Mouse (Mus musculus): ENCODE data around the gene Grik4. TPM values are rescaled to one million over a fixed set of nuclear protein-coding genes. Genes with fewer than 3 reads are reported as not detected.

The Grik4 gene
- total RNA-seq, 2 experiments from 2014 or later, result 17.7 to 18.3 TPM

- no peak for TF ChIP-seq CTCF (IDR thresholded peaks at IDR 0.05)
- H3K4me3 ChIP-seq, result no peak overlapping the region
- intact Hi-C loops (cut with DNase I), result no loop called here
- H3K27ac ChIP-seq, result no peak overlapping the region
- DNase-seq (ENCODE audit: extremely low spot score in 1 of 2, low spot score in 2 of 2), result no peak
Measured at GRCm38 (mm10) chr9:42513159-42513558, 431.1 kb downstream of the Grik4 start.

- intact Hi-C loops (cut with DNase I), result no loop called here
- no peak for TF ChIP-seq CTCF (IDR thresholded peaks at IDR 0.05)
Measured at GRCm38 (mm10) chr9:42512312-42512711, 432.0 kb downstream of the Grik4 start.

GRCm38 (mm10) chr9:42508235-42508634 lies 436.1 kb downstream of the Grik4 start:
- Histone ChIP-seq H3K4me3 (no peak overlapping the region), H3K27ac (no peak overlapping the region)
- DNase-seq (ENCODE audit: extremely low spot score in 1 of 2, low spot score in 2 of 2), result no peak
- intact Hi-C loops (cut with DNase I), result no loop called here
- TF ChIP-seq CTCF (IDR thresholded peaks at IDR 0.05), result no peak

More at GRCm38 (mm10) chr9:42512312-42512711, 432.0 kb downstream of the Grik4 start:
- no peak for DNase-seq (ENCODE audit: extremely low spot score in 1 of 2, low spot score in 2 of 2)
- H3K4me3 ChIP-seq, result no peak overlapping the region
- H3K27ac ChIP-seq, result no peak overlapping the region

- no peak for DNase-seq (ENCODE audit: extremely low spot score in 1 of 2, low spot score in 2 of 2)
- no peak for TF ChIP-seq CTCF (IDR thresholded peaks at IDR 0.05)
- no peak within 1 kb of the TSS for H3K4me3 ChIP-seq
- H3K27ac ChIP-seq, result no peak within 1 kb of the TSS
- intact Hi-C loops (cut with DNase I), result no loop called here
Measured at GRCm38 (mm10) chr9:42507709-42508108, 436.6 kb downstream of the Grik4 start, which contains the start of gene Tbcel. Tbcel (minus strand) TSS chr9:42507809.

- no peak for DNase-seq (ENCODE audit: extremely low spot score in 1 of 2, low spot score in 2 of 2)
- intact Hi-C loops (cut with DNase I), result no loop called here
- TF ChIP-seq CTCF (IDR thresholded peaks at IDR 0.05), result no peak
- H3K27ac ChIP-seq, result no peak overlapping the region
- no peak overlapping the region for H3K4me3 ChIP-seq
Measured at GRCm38 (mm10) chr9:42507022-42507421, 437.3 kb downstream of the Grik4 start.

GRCm38 (mm10) chr9:42504971-42505510 lies 439.3 kb downstream of the Grik4 start:
- intact Hi-C loops (cut with DNase I), result no loop called here
- no peak overlapping the region for H3K27ac ChIP-seq
- DNase-seq (ENCODE audit: extremely low spot score in 1 of 2, low spot score in 2 of 2), result no peak
- no peak for TF ChIP-seq CTCF (IDR thresholded peaks at IDR 0.05)
- H3K4me3 ChIP-seq, result no peak overlapping the region

GRCm38 (mm10) chr9:42504559-42504958 lies 439.7 kb downstream of the Grik4 start:
- H3K4me3 ChIP-seq, result no peak overlapping the region
- no peak for TF ChIP-seq CTCF (IDR thresholded peaks at IDR 0.05)
- no peak overlapping the region for H3K27ac ChIP-seq
- no peak for DNase-seq (ENCODE audit: extremely low spot score in 1 of 2, low spot score in 2 of 2)
- intact Hi-C loops (cut with DNase I), result no loop called here

- intact Hi-C loops (cut with DNase I), result no loop called here
Measured at GRCm38 (mm10) chr9:42503709-42504108, 440.6 kb downstream of the Grik4 start.

GRCm38 (mm10) chr9:42496296-42496695 lies 448.0 kb downstream of the Grik4 start:
- no peak for DNase-seq (ENCODE audit: extremely low spot score in 1 of 2, low spot score in 2 of 2)
- intact Hi-C loops (cut with DNase I), result no loop called here
- TF ChIP-seq CTCF (IDR thresholded peaks at IDR 0.05), result no peak

More at GRCm38 (mm10) chr9:42503709-42504108, 440.6 kb downstream of the Grik4 start:
- no peak overlapping the region for H3K27ac ChIP-seq
- no peak for TF ChIP-seq CTCF (IDR thresholded peaks at IDR 0.05)
- H3K4me3 ChIP-seq, result no peak overlapping the region
- no peak for DNase-seq (ENCODE audit: extremely low spot score in 1 of 2, low spot score in 2 of 2)

GRCm38 (mm10) chr9:42491780-42492179 lies 452.5 kb downstream of the Grik4 start:
- peak; percentile 50 to 55 for DNase-seq (ENCODE audit: extremely low spot score in 1 of 2, low spot score in 2 of 2)
- intact Hi-C loops (cut with DNase I), result loop anchor here (5.0 kb wide), 1 partner anchor 99 kb away; no protein-coding TSS in a partner anchor

More at GRCm38 (mm10) chr9:42496296-42496695, 448.0 kb downstream of the Grik4 start:
- no peak overlapping the region for H3K4me3 ChIP-seq
- no peak overlapping the region for H3K27ac ChIP-seq

GRCm38 (mm10) chr9:42490589-42491382 lies 453.5 kb downstream of the Grik4 start:
- DNase-seq (ENCODE audit: extremely low spot score in 1 of 2, low spot score in 2 of 2), result no peak

More at GRCm38 (mm10) chr9:42491780-42492179, 452.5 kb downstream of the Grik4 start:
- Histone ChIP-seq H3K4me3 (no peak overlapping the region), H3K27ac (peak overlapping the region; percentile 59; the same call in 1 of the 2 replicates)
- TF ChIP-seq CTCF (IDR thresholded peaks at IDR 0.05), result no peak

GRCm38 (mm10) chr9:42488071-42488470 lies 456.2 kb downstream of the Grik4 start:
- no peak for TF ChIP-seq CTCF (IDR thresholded peaks at IDR 0.05)
- intact Hi-C loops (cut with DNase I), result no loop called here
- DNase-seq (ENCODE audit: extremely low spot score in 1 of 2, low spot score in 2 of 2), result no peak
- no peak overlapping the region for H3K4me3 ChIP-seq
- no peak overlapping the region for H3K27ac ChIP-seq

More at GRCm38 (mm10) chr9:42490589-42491382, 453.5 kb downstream of the Grik4 start:
- no peak for TF ChIP-seq CTCF (IDR thresholded peaks at IDR 0.05)
- peak overlapping the region; percentile 59 for H3K27ac ChIP-seq
- intact Hi-C loops (cut with DNase I), result loop anchor here (5.0 kb wide), 1 partner anchor 98 kb away; no protein-coding TSS in a partner anchor
- no peak overlapping the region for H3K4me3 ChIP-seq

Data from left cerebral cortex, adult 2 months (tissue).